Mouse (Mus musculus): ENCODE results near the gene Gucy1b1. TPM values are rescaled to one million over a fixed set of nuclear protein-coding genes. Genes with fewer than 3 reads are reported as not detected.

Gene Gucy1b1
- polyA plus RNA-seq (2014; fragmentation: Nextera tagmentation; extraction: Ambion mirVana), result 38.8 and 57.7 TPM in 2 replicates

GRCm38 (mm10) chr3:82074201-82074851, at the start of gene Gucy1b1:
Gene Gucy1b1 (minus strand): TSS chr3:82074689.
- H3K4me1 ChIP-seq (ENCODE audit: control insufficient read depth, insufficient read depth, low read length), result 0 out of 2 replicates have a peak, but pooled peaks cover 3% of the 10 kb centered on the region
- H3K9me3 ChIP-seq (replicated peaks; ENCODE audit: control insufficient read depth, low read length), result no peaks in the 10 kb centered on the region
- H3K9ac ChIP-seq (ENCODE audit: low read length), result peak within 1 kb of the TSS; percentile 73
- H3K36me3 ChIP-seq (ENCODE audit: control insufficient read depth, insufficient read depth, low read length), result no peaks in the 10 kb centered on the region
- no peak within 1 kb of the TSS; the same call in 1 of the 2 replicates for H3K27ac ChIP-seq (ENCODE audit: low read depth, low read length)
- 2% methylated on average over 25 of the region's 25 CpGs for WGBS
- H3K4me2 ChIP-seq (ENCODE audit: low read length), result peak within 1 kb of the TSS; percentile 92
- H3K27me3 ChIP-seq (replicated peaks; ENCODE audit: control insufficient read depth, insufficient read depth, low read length), result no peaks in the 10 kb centered on the region
- ATAC-seq (peak; percentile 99), DNase-seq (ENCODE audit: low spot score) (peak; percentile 96)
- peak within 1 kb of the TSS; percentile 53 for H3K4me3 ChIP-seq (ENCODE audit: low read depth, low read length)

- 93% methylated on average over 1 of the region's 1 CpGs for WGBS
- H3K9me3 ChIP-seq (replicated peaks; ENCODE audit: control insufficient read depth, low read length), result no peaks in the 10 kb centered on the region
These were observed 44.4 kb upstream of the Gucy1b1 start for GRCm38 (mm10) chr3:82118916-82119315.

DNA sequence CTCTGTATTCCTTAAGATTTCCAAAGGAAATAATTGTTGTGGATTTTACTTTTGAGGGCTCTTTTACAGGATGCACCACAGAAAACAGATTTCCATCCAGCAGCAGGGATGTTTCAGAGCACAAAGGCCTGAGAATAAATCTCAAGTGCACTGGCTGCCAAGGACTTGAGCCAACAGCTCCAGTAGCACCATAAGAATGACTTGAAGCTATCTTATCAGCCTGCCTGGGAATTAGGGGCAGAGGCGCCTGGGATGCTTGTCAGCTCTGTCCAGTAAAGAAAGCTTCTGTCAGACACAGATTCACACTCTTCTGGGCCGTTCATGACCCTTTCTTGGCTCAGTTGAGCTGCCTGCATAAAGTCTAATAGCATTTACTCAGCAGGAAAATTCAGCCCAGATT, 38.0 kb upstream of the Gucy1b1 start:
- no peak overlapping the region for H3K27ac ChIP-seq (ENCODE audit: low read depth, low read length)
- no peaks in the 10 kb centered on the region for H3K4me1 ChIP-seq (ENCODE audit: control insufficient read depth, insufficient read depth, low read length)
- no peaks in the 10 kb centered on the region for H3K36me3 ChIP-seq (ENCODE audit: control insufficient read depth, insufficient read depth, low read length)
- H3K9ac ChIP-seq (ENCODE audit: low read length), result no peak overlapping the region
- DNase-seq (ENCODE audit: low spot score) (no peak), ATAC-seq (no peak)
- H3K4me2 ChIP-seq (ENCODE audit: low read length), result no peak overlapping the region
- WGBS, result 67% methylated on average over 2 of the region's 2 CpGs
- no peaks in the 10 kb centered on the region for H3K27me3 ChIP-seq (replicated peaks; ENCODE audit: control insufficient read depth, insufficient read depth, low read length)
- no peaks in the 10 kb centered on the region for H3K9me3 ChIP-seq (replicated peaks; ENCODE audit: control insufficient read depth, low read length)
- no peak overlapping the region for H3K4me3 ChIP-seq (ENCODE audit: low read depth, low read length)

More at GRCm38 (mm10) chr3:82118916-82119315, 44.4 kb upstream of the Gucy1b1 start:
- Histone ChIP-seq H3K9ac (ENCODE audit: low read length) (no peak overlapping the region), H3K27me3 (replicated peaks; ENCODE audit: control insufficient read depth, insufficient read depth, low read length) (no peaks in the 10 kb centered on the region), H3K4me2 (ENCODE audit: low read length) (no peak overlapping the region), H3K27ac (ENCODE audit: low read depth, low read length) (no peak overlapping the region), H3K4me1 (ENCODE audit: control insufficient read depth, insufficient read depth, low read length) (no peaks in the 10 kb centered on the region), H3K36me3 (ENCODE audit: control insufficient read depth, insufficient read depth, low read length) (no peaks in the 10 kb centered on the region), H3K4me3 (ENCODE audit: low read depth, low read length) (no peak overlapping the region)
- no peak for DNase-seq (ENCODE audit: low spot score)
- no peak for ATAC-seq

DNA sequence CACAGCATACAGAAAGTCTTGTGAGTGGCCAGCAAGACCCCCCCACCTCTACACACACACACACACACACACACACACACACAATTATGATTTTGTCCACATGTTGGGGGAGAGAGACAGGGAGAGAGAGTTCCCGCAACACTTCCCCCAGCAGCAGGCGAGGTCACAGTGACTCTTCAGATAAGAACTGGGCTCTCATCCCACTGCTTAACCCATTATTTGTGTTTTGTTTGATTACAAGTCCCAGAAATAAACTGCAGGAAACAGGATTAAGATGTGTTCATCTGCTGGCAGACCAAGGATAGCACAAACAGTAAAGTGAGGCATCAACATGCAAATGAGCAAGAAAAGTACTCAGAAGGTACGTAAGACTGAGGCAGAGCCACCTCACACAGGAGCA, 37.5 kb upstream of the Gucy1b1 start:
- H3K4me1 ChIP-seq (ENCODE audit: control insufficient read depth, insufficient read depth, low read length), result no peaks in the 10 kb centered on the region
- DNase-seq (ENCODE audit: low spot score) (no peak), ATAC-seq (no peak)
- H3K27ac ChIP-seq (ENCODE audit: low read depth, low read length), result no peak overlapping the region
- H3K9me3 ChIP-seq (replicated peaks; ENCODE audit: control insufficient read depth, low read length), result no peaks in the 10 kb centered on the region
- no peak overlapping the region for H3K4me3 ChIP-seq (ENCODE audit: low read depth, low read length)
- WGBS, result 69% methylated on average over 3 of the region's 3 CpGs
- no peak overlapping the region for H3K4me2 ChIP-seq (ENCODE audit: low read length)
- no peaks in the 10 kb centered on the region for H3K27me3 ChIP-seq (replicated peaks; ENCODE audit: control insufficient read depth, insufficient read depth, low read length)
- H3K9ac ChIP-seq (ENCODE audit: low read length), result no peak overlapping the region
- no peaks in the 10 kb centered on the region for H3K36me3 ChIP-seq (ENCODE audit: control insufficient read depth, insufficient read depth, low read length)

DNA sequence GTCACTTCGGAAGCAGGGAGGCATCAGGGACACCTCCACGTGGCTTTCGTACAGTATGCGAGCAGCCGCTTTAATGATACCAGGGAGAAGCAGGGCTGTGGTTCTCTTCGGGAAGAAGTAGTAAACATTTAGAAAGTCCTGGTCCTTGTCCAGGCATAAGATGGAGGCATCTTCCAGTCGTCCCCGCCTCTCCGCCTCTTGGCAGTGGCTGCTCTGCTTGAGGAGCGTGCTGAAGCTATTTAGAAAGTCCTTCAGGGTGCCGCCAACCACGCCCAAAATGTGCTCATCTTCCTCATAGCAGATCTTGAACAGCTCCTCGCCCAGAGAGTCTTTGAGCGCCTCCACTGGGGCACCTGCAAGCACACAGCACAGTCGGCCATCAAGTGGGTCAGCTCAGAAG, 34.5 kb upstream of the Gucy1b1 start:
- WGBS, result 92% methylated on average over 15 of the region's 15 CpGs
- DNase-seq (ENCODE audit: low spot score) (no peak), ATAC-seq (no peak)
- no peak overlapping the region for H3K9ac ChIP-seq (ENCODE audit: low read length)
- no peak overlapping the region for H3K4me3 ChIP-seq (ENCODE audit: low read depth, low read length)
- no peaks in the 10 kb centered on the region for H3K9me3 ChIP-seq (replicated peaks; ENCODE audit: control insufficient read depth, low read length)
- no peaks in the 10 kb centered on the region for H3K36me3 ChIP-seq (ENCODE audit: control insufficient read depth, insufficient read depth, low read length)
- H3K4me2 ChIP-seq (ENCODE audit: low read length), result no peak overlapping the region
- H3K27ac ChIP-seq (ENCODE audit: low read depth, low read length), result no peak overlapping the region
- H3K27me3 ChIP-seq (replicated peaks; ENCODE audit: control insufficient read depth, insufficient read depth, low read length), result no peaks in the 10 kb centered on the region
- H3K4me1 ChIP-seq (ENCODE audit: control insufficient read depth, insufficient read depth, low read length), result no peaks in the 10 kb centered on the region

GRCm38 (mm10) chr3:82104229-82104628, 29.7 kb upstream of the Gucy1b1 start:
- no peak for ATAC-seq

DNA sequence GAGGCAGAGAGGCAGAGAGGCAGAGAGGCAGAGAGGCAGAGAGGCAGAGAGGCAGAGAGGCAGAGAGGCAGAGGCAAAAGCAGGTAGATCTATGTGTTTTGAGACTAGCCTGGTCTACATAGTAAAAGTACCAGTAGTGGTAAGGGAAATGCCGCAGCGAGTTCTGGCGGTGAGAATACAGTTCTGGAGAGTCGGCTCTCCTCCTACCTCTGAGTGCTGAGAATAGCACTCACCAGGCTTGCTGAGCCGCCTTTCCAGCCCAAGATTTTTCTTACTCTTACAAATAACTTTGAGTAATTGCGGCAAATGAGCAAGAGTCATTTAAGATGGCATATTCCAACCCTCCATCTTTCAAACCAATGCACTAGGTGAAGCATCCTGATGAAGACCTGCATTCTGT, 24.6 kb upstream of the Gucy1b1 start:
- Histone ChIP-seq H3K9ac (ENCODE audit: low read length) (no peak overlapping the region), H3K27me3 (replicated peaks; ENCODE audit: control insufficient read depth, insufficient read depth, low read length) (no peaks in the 10 kb centered on the region), H3K9me3 (replicated peaks; ENCODE audit: control insufficient read depth, low read length) (no peaks in the 10 kb centered on the region), H3K27ac (ENCODE audit: low read depth, low read length) (no peak overlapping the region), H3K4me3 (ENCODE audit: low read depth, low read length) (no peak overlapping the region), H3K4me1 (ENCODE audit: control insufficient read depth, insufficient read depth, low read length) (no peaks in the 10 kb centered on the region), H3K36me3 (ENCODE audit: control insufficient read depth, insufficient read depth, low read length) (no peaks in the 10 kb centered on the region), H3K4me2 (ENCODE audit: low read length) (no peak overlapping the region)
- no peak for ATAC-seq
- 86% methylated on average over 6 of the region's 6 CpGs for WGBS
- no peak for DNase-seq (ENCODE audit: low spot score)

More at GRCm38 (mm10) chr3:82104229-82104628, 29.7 kb upstream of the Gucy1b1 start:
- 79% methylated on average over 6 of the region's 6 CpGs for WGBS
- Histone ChIP-seq H3K36me3 (ENCODE audit: control insufficient read depth, insufficient read depth, low read length) (no peaks in the 10 kb centered on the region), H3K4me1 (ENCODE audit: control insufficient read depth, insufficient read depth, low read length) (no peaks in the 10 kb centered on the region), H3K9ac (ENCODE audit: low read length) (no peak overlapping the region), H3K4me2 (ENCODE audit: low read length) (no peak overlapping the region), H3K27ac (ENCODE audit: low read depth, low read length) (no peak overlapping the region), H3K4me3 (ENCODE audit: low read depth, low read length) (no peak overlapping the region), H3K27me3 (replicated peaks; ENCODE audit: control insufficient read depth, insufficient read depth, low read length) (no peaks in the 10 kb centered on the region), H3K9me3 (replicated peaks; ENCODE audit: control insufficient read depth, low read length) (no peaks in the 10 kb centered on the region)
- DNase-seq (ENCODE audit: low spot score), result no peak

- no peak for ATAC-seq
These were observed 22.3 kb upstream of the Gucy1b1 start for GRCm38 (mm10) chr3:82096801-82097200.

DNA sequence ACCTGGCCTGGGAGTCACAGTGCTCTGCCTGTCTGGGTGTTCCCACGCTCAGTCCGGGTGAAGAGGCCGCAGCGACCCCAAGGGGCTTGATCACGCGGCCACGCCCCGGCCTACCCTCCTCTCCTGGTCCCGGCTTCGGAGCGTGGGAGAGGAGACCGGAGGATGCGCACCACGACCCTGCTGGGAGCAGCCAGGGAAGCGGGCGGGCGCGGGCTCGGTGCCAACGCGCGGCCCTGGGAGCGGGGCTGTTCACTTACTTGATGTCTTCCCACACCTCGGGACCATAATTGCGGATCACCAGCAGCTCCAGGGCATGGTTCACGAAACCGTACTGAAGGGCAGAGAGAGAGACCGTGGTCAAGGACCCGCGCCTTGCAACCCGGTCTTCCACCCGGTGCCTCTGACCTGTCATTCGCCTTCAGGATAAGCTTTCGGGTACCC, 728 bp downstream of the Gucy1b1 start:
- under 1% methylated on average over 34 of the region's 34 CpGs for WGBS
- Histone ChIP-seq H3K27ac (ENCODE audit: low read depth, low read length) (no peak overlapping the region), H3K4me1 (ENCODE audit: control insufficient read depth, insufficient read depth, low read length) (0 out of 2 replicates have a peak, but pooled peaks cover 3% of the 10 kb centered on the region), H3K27me3 (replicated peaks; ENCODE audit: control insufficient read depth, insufficient read depth, low read length) (no peaks in the 10 kb centered on the region), H3K4me3 (ENCODE audit: low read depth, low read length) (peak overlapping the region; percentile 53), H3K4me2 (ENCODE audit: low read length) (peak overlapping the region; percentile 92), H3K36me3 (ENCODE audit: control insufficient read depth, insufficient read depth, low read length) (no peaks in the 10 kb centered on the region), H3K9ac (ENCODE audit: low read length) (peak overlapping the region; percentile 73), H3K9me3 (replicated peaks; ENCODE audit: control insufficient read depth, low read length) (no peaks in the 10 kb centered on the region)
- ATAC-seq, result peak; percentile 71
- DNase-seq (ENCODE audit: low spot score), result peak; percentile 64

More at GRCm38 (mm10) chr3:82096801-82097200, 22.3 kb upstream of the Gucy1b1 start:
- no peaks in the 10 kb centered on the region for H3K9me3 ChIP-seq (replicated peaks; ENCODE audit: control insufficient read depth, low read length)
- WGBS, result 78% methylated on average over 2 of the region's 2 CpGs
- H3K27ac ChIP-seq (ENCODE audit: low read depth, low read length), result no peak overlapping the region
- no peak overlapping the region for H3K9ac ChIP-seq (ENCODE audit: low read length)
- H3K36me3 ChIP-seq (ENCODE audit: control insufficient read depth, insufficient read depth, low read length), result no peaks in the 10 kb centered on the region
- H3K4me1 ChIP-seq (ENCODE audit: control insufficient read depth, insufficient read depth, low read length), result no peaks in the 10 kb centered on the region
- no peaks in the 10 kb centered on the region for H3K27me3 ChIP-seq (replicated peaks; ENCODE audit: control insufficient read depth, insufficient read depth, low read length)
- H3K4me2 ChIP-seq (ENCODE audit: low read length), result no peak overlapping the region
- no peak overlapping the region for H3K4me3 ChIP-seq (ENCODE audit: low read depth, low read length)
- no peak for DNase-seq (ENCODE audit: low spot score)
